In genomic region chr19:19344426-19344811, GRCm38 (mm10) we compare ENCODE assay signal across 17 mouse cellular contexts.
DNase-seq lines count a peak whose midpoint lies in the region; ATAC-seq and TF ChIP-seq lines count a peak whose summit lies in the region.
"Had no signal": no experiment of that assay in that cellular context is flagged by ENCODE, and none has a peak within 500 bp of the region (broad histone marks: within the 10 kb centered on the region; RNA-seq: fewer than 3 reads in every experiment).

No protein-coding gene starts in this region.

- no peak overlapping the region for H3K27ac ChIP-seq in hindbrain, embryonic 13.5 days
- no peak overlapping the region for H3K27ac ChIP-seq in hindbrain, embryonic 10.5 days
- H3K27ac ChIP-seq in forebrain, embryonic 16.5 days (ENCODE audit: low read length) = peak overlapping the region; percentile 53
- no peak overlapping the region for H3K27ac ChIP-seq in hindbrain, embryonic 15.5 days (replicated peaks)
- no peak overlapping the region for H3K27ac ChIP-seq in midbrain, postnatal 0 days (ENCODE audit: low read depth, low read length)
- H3K27ac ChIP-seq: heart, adult 2 months; heart, embryonic 13.5 days; kidney, embryonic 15.5 days; limb, embryonic 10.5 days had no signal

- peak; percentile 46 for ATAC-seq in hindbrain, embryonic 13.5 days (ENCODE audit: low FRiP score)
- peak; percentile 86 for ATAC-seq in forebrain, embryonic 16.5 days
- peak; percentile 79 for ATAC-seq in hindbrain, embryonic 15.5 days (ENCODE audit: low FRiP score, low read depth)
- peak; percentile 52; the same call in 1 of the 2 replicates for ATAC-seq in midbrain, postnatal 0 days (ENCODE audit: low FRiP score)

- H3K9ac ChIP-seq in hindbrain, embryonic 13.5 days = no peak overlapping the region
- H3K9ac ChIP-seq in forebrain, embryonic 16.5 days (replicated peaks; ENCODE audit: low read depth, low read length) = no peak overlapping the region
- H3K9ac ChIP-seq in hindbrain, embryonic 15.5 days = no peak overlapping the region
- no peak overlapping the region for H3K9ac ChIP-seq in midbrain, postnatal 0 days (replicated peaks; ENCODE audit: low read length, poor library complexity, severe bottlenecking)
- H3K9ac ChIP-seq: heart, embryonic 13.5 days; kidney, embryonic 15.5 days had no signal

- H3K9me3 ChIP-seq in hindbrain, embryonic 13.5 days = no peaks in the 10 kb centered on the region
- H3K9me3 ChIP-seq in hindbrain, embryonic 10.5 days = no peaks in the 10 kb centered on the region
- no peaks in the 10 kb centered on the region for H3K9me3 ChIP-seq in forebrain, embryonic 16.5 days (ENCODE audit: control insufficient read depth, low read length)
- H3K9me3 ChIP-seq in hindbrain, embryonic 15.5 days = no peaks in the 10 kb centered on the region
- no peaks in the 10 kb centered on the region for H3K9me3 ChIP-seq in midbrain, postnatal 0 days (ENCODE audit: low read length)
- H3K9me3 ChIP-seq: G1E; heart, embryonic 13.5 days; kidney, embryonic 15.5 days; limb, embryonic 10.5 days had no signal

- H3K4me1 ChIP-seq in hindbrain, embryonic 13.5 days (replicated peaks) = peaks cover 8% of the 10 kb centered on the region; the same call in 1 of the 2 replicates
- no peaks in the 10 kb centered on the region for H3K4me1 ChIP-seq in hindbrain, embryonic 10.5 days (replicated peaks)
- H3K4me1 ChIP-seq in forebrain, embryonic 16.5 days (replicated peaks; ENCODE audit: control insufficient read depth, insufficient read depth, low read length) = peaks cover 9% of the 10 kb centered on the region
- no peaks in the 10 kb centered on the region; the same call in 1 of the 2 replicates for H3K4me1 ChIP-seq in hindbrain, embryonic 15.5 days (replicated peaks)
- H3K4me1 ChIP-seq in midbrain, postnatal 0 days (ENCODE audit: insufficient read depth, low read length) = no peaks in the 10 kb centered on the region
- H3K4me1 ChIP-seq: heart, embryonic 13.5 days; kidney, embryonic 15.5 days; limb, embryonic 10.5 days had no signal

- WGBS in hindbrain, embryonic 13.5 days = 67% methylated on average over 7 of the region's 7 CpGs
- WGBS in hindbrain, embryonic 10.5 days = 90% methylated on average over 7 of the region's 7 CpGs
- WGBS in forebrain, embryonic 16.5 days = 36% methylated on average over 7 of the region's 7 CpGs
- 49% methylated on average over 7 of the region's 7 CpGs for WGBS in hindbrain, embryonic 15.5 days
- WGBS in midbrain, postnatal 0 days = 47% methylated on average over 7 of the region's 7 CpGs

- H3K27me3 ChIP-seq in hindbrain, embryonic 13.5 days = no peaks in the 10 kb centered on the region
- H3K27me3 ChIP-seq in hindbrain, embryonic 10.5 days (ENCODE audit: insufficient read depth, poor library complexity, severe bottlenecking) = no peaks in the 10 kb centered on the region
- no peaks in the 10 kb centered on the region for H3K27me3 ChIP-seq in forebrain, embryonic 16.5 days (replicated peaks; ENCODE audit: control insufficient read depth, insufficient read depth, low read length)
- H3K27me3 ChIP-seq in hindbrain, embryonic 15.5 days = no peaks in the 10 kb centered on the region
- no peaks in the 10 kb centered on the region for H3K27me3 ChIP-seq in midbrain, postnatal 0 days (ENCODE audit: insufficient read depth, low read length)
- H3K27me3 ChIP-seq: CH12.LX; heart, embryonic 13.5 days; kidney, embryonic 15.5 days had no signal

- H3K4me2 ChIP-seq in hindbrain, embryonic 13.5 days = peak overlapping the region; percentile 11; the same call in 1 of the 2 replicates
- H3K4me2 ChIP-seq in forebrain, embryonic 16.5 days (ENCODE audit: low read length) = peak overlapping the region; percentile 39
- H3K4me2 ChIP-seq in hindbrain, embryonic 15.5 days = peak overlapping the region; percentile 23
- H3K4me2 ChIP-seq in midbrain, postnatal 0 days (ENCODE audit: low read depth, low read length, poor library complexity, severe bottlenecking) = peak overlapping the region; percentile 9; the same call in 1 of the 2 replicates
- H3K4me2 ChIP-seq: heart, embryonic 13.5 days; kidney, embryonic 15.5 days had no signal

- DNase-seq in hindbrain, embryonic 10.5 days (ENCODE audit: low spot score) = no peak
- no peak for DNase-seq in midbrain, postnatal 0 days (ENCODE audit: low spot score)
- DNase-seq in adrenal gland, adult 2 months = no peak
- no peak for DNase-seq in yolk sac, embryonic 10.5 days (ENCODE audit: low spot score)
- DNase-seq: adrenal gland, adult 8-10 months; B cell, adult 2 months; gastrocnemius, postnatal 36 days; heart, adult 2 months; kidney, adult 11 months had no signal

- no peaks in the 10 kb centered on the region for H3K36me3 ChIP-seq in hindbrain, embryonic 13.5 days
- no peaks in the 10 kb centered on the region for H3K36me3 ChIP-seq in hindbrain, embryonic 10.5 days
- H3K36me3 ChIP-seq in forebrain, embryonic 16.5 days (ENCODE audit: control insufficient read depth, insufficient read depth) = no peaks in the 10 kb centered on the region
- H3K36me3 ChIP-seq in hindbrain, embryonic 15.5 days = no peaks in the 10 kb centered on the region
- H3K36me3 ChIP-seq in midbrain, postnatal 0 days (ENCODE audit: insufficient read depth, low read length) = no peaks in the 10 kb centered on the region
- H3K36me3 ChIP-seq: G1E; heart, embryonic 13.5 days; kidney, embryonic 15.5 days; limb, embryonic 10.5 days had no signal

- no peak overlapping the region for H3K4me3 ChIP-seq in hindbrain, embryonic 13.5 days
- no peak overlapping the region for H3K4me3 ChIP-seq in hindbrain, embryonic 10.5 days
- no peak overlapping the region for H3K4me3 ChIP-seq in forebrain, embryonic 16.5 days (replicated peaks; ENCODE audit: low read length)
- H3K4me3 ChIP-seq in hindbrain, embryonic 15.5 days = no peak overlapping the region
- H3K4me3 ChIP-seq in midbrain, postnatal 0 days (ENCODE audit: low read depth, low read length) = no peak overlapping the region
- H3K4me3 ChIP-seq: heart, adult 2 months; heart, embryonic 13.5 days; kidney, embryonic 15.5 days; limb, embryonic 10.5 days had no signal

- TF ChIP-seq CTCF in midbrain, postnatal 0 days (IDR thresholded peaks at IDR 0.05) = no peak
